Mouse (Mus musculus) urinary bladder, adult 2 months (tissue): ENCODE data around the gene Scfd2. TPM values are rescaled to one million over a fixed set of nuclear protein-coding genes. Genes with fewer than 3 reads are reported as not detected.
A peak's percentile ranks its signal among the peaks of the same experiment; 100 is the strongest.

Experiments used
- DNase-seq: peaks from one replicate; pipeline ENCODE4 v3.0.0; 2022; ENCODE audit warnings: low spot score
- polyA plus RNA-seq: library from polyadenylated mRNA; depleted of rRNA; stranded (reverse); fragments of >200 nt; gene quantifications from 2 replicates; pipeline ENCODE4 v1.2.3, GENCODE M21; 2012

The Scfd2 gene
- polyA plus RNA-seq, 1 experiment, result 9.1 TPM

DNA sequence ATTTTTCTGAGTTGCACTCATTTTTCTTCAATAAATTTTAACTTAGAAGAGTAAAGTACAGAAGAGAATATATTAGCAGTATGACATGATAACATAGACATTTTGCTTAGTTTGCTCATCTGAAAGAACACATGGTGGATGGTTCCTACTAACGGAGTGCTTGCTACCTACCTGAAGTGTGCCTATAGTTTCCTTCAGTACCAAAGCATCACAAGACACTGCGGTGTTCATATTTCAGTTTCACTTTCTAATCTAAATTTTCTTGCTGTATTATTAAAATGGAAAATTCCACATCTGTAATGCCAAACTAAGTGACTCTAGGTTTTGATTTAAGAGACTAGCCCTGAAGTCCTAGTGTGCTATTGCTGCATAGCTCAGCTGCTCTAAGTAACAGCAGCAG is 74.8 kb downstream of the Scfd2 start:
- no peak for DNase-seq

DNA sequence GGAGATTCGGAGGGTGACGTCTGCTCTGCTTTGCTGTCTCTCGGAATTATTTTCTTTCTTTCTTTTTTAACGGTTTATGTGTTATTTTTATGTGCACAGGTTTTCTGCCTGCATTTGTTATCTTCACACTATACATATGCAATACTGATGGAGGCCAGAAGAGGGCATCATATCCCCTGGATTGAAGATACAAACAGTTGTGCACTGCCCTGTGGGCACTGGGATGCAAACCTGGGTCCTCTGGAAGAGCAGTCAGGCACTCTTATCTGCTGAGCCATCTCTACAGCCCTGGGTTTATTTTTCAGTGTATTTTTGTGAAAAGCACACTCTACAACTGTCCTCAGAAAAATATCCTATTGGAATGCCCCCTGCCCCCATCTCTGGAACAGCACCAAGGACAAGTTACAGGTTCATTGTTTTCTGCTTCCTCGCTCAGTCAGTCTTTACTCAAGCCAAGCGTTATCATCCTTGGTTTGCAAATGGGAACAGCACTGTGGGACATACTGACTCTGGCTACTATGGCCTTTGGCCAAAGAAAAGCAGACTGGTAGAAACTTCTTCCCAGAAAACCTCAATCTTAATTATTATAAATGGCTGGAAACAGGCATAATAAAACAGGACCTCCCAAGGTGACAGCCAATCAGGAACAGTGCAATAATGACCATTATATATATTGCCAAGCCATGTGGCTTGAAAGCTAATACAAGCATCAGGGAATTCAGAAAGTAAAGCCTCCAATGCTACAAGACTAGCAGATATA is 75.9 kb downstream of the Scfd2 start:
- DNase-seq, result no peak

DNA sequence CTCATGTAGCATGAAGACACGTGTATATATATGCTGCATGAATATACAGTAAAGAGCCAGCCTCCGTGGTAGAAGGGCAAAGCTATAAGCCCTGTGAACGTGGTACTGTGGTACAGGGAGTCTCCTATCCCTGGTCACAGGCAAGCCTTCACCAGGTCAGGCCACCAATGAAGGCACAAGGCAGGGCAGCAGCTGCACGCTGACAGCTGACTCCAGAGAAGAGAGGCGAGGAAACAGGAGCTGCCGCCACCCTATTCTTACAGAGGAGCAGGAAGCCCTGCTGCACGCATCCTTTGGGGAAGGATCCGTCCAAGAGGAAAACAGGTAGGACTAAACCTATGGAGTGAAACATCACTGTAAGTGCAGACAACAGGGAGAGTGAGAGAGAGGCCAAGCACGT is 76.5 kb downstream of the Scfd2 start:
- DNase-seq, result no peak

DNA sequence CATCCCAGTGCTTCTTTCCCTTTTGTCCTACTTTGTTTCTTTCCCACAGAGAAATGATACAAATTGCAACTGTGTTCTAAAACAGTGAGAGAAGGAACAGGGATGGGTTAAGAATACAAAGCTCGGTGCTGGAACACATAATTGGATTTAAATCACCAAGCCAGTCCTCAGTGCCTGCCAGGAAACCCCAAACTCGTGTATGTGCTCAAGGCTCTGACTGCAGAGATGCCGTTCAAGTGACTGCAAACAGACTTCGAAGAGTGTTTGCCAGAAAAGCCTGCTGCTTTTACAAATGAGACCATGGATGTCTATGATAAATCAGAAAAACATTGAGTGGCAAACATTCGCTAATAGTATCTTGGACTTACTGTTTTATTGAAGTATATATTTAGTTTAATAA is 80.6 kb downstream of the Scfd2 start:
- DNase-seq, result no peak

DNA sequence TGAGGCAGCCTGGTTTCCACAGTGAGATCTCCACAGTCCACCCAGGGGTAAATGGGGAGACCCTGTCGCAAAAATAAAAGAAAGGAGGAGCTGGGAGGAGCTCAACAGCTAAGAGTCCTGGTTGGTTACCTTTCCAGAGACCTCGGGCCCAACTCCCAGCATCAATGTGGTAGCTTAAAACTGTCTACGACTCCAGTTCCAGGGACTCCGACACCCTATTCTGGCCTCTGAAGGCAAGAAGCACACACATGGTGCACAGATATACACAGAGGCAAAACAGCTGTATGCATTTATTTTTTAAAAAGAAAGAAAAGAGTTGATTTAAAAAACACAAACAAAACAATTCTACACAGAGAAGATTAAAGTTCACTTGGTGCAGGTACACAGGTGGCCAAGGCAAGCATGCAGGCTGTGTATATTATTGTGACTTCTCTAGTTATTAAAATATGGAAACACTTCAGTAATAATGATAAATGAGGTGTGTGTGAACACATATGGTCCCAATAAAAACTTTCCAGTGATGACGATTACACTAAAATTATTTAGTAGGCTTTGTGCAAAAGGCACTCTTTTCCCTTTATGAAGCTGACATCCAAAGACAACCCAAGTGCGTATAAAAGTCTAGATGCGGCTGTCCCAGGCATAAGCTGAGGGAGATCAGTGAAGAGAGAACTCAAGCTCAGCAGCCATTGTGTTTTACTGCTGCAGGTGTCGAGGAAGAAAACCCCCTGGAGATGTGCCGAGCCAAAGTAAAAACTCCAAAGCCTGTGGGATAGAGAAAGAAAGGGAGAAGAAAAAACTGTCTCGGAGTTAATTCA is 83.8 kb downstream of the Scfd2 start:
- no peak for DNase-seq

DNA sequence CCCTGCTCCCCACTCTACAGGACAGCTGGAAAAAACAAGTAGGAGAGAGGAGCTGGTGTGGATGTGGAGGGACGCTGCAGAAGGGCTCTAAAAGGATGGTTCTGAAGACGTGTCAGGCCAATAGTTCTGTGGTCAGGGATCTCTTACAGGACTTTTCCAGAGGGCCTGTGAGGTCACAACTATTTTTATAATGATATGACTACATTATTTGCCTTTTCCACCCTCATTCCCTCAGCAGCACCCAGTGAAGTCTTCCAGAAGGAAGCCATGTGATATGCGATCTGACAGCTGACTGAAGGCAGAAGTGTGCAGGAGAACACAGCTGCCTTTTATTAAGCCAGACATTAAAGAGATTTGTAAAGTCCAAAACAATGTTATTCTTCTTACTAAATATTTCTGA is 85.7 kb downstream of the Scfd2 start:
- no peak for DNase-seq

DNA sequence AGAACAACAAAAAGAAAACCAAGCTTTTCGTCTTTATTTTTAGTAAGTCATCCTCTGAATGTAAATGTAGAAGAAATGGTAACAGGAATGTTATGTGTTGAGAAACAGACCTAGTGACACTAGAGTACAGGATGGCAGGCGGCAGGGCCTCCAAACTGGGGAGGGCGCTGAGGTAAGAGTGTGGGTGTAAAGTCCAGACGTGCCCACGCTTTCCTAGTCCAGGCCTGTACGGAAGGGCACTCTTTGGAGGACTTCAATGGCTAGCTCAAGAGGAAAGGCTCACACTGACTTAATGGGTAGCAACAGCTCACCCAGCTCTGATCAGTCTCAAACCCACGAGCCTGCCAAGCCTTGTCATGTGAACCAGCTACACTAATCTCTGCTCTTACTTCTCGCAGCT is 93.2 kb downstream of the Scfd2 start:
- DNase-seq, result no peak

DNA sequence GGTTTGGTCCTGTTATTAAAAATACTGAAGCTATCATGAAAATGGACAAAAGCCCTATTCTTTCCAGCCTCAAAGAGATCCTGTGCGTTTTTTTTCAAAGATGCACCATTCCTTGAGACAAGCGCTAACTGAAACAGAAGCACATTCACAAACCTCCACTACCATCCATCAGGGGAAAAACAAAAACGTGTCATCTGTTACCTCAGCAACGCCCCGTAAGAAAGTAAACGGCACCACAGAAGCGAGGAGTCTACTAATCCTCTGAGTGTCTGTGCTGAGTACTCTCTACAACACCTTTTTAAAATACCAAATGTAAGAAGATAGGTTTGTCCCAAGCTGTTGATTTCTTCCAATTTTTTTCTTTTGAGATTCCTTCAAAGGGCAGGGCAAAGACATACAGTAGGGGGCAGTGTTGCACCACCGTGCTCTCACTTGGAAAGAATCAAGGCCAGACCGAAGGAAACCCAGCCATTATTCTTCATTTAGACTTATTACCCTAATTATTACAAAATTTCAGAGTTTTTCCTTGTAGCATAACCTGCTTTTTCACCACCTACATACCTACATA is 97.9 kb downstream of the Scfd2 start:
- peak; percentile 30 for DNase-seq

DNA sequence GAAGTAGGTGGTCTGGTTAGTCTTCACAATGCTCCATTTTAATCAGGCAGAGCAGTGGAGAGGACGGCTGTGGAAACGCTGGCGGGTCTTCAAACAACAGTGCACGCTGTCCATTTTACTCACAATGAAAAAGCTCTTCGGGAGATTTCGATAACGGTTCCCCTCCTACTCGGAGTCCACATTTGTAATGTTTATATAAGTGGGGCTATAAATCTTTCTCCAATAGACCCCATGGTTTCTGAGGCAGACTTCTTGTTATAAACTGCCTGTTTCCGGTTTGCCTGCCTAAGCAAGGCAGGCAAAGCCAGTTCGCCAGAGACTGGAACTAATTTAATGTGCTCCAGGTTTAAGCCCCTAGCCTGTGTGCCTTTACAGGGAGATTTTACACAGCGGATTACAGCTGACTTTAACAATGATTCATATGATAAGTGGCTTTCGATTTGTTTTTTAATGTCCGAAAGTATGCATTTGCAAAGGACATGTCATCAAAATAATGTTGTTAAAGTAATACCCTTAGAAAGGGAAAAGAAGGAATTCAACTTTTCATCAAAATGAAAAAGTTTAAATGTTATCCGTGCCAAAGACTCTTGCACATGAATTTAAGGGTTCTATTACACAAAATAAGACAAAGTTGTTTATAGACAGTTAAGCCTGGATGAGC is 98.5 kb downstream of the Scfd2 start:
- no peak for DNase-seq

DNA sequence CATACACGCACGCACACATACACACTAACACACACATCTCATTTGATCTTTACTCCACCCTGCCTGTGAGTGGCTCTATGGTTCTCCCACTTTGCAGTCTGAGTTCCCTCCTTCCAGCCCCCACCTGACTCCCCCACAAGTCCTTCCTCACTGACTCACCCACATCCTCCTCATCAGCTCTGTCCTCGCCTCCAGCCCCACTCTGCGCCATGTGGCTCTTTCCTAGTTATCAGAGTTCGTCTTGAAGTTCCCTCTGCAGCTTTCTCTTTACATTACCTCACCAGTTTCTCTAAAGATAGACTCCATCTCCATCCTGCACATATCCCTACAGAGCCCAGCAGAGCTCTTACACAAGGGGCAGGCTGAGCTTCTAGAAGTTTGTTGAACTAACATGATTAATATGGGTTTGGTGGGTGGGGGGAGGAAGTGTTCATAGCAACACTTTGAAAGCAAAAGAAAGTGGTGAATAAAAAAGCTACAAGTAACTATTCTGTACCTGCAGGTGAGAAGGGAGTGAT is 110.9 kb downstream of the Scfd2 start:
- DNase-seq, result no peak

DNA sequence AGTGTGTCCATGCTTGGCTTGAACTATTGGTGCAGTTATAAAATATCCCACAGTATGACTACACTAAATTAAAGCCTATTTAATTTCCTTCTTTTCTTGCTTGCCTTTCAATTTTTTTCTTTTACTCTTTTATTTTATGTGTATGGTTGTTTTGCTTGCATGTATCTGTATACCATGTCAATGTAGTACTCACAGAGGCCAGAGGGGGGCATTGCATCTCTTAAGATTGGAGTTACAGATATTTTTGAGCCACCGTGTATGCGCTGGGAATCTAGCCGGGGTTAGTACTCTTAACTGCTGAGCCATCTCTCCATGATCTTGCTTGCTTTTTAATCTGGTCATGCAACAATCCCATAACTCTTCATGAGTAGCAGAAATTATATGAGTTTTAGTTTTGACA is 119.0 kb downstream of the Scfd2 start:
- no peak for DNase-seq

DNA sequence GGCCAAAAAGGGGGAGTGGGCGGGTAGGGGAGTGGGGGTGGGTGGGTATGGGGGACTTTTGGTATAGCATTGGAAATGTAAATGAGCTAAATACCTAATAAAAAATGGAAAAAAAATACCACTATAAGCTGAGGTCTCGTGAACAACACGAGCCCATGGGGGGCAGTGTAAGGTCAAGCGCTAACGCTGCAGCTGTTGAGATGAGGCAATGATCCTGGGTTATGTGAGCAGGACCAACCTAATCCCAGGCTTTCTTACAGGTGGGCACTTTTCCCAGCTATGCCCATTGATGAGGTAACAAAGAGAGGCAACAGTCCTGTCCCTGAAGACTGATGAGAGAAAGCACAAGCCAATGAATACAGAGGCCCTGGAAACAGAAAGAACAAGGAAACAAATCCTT is 126.7 kb downstream of the Scfd2 start:
- no peak for DNase-seq

DNA sequence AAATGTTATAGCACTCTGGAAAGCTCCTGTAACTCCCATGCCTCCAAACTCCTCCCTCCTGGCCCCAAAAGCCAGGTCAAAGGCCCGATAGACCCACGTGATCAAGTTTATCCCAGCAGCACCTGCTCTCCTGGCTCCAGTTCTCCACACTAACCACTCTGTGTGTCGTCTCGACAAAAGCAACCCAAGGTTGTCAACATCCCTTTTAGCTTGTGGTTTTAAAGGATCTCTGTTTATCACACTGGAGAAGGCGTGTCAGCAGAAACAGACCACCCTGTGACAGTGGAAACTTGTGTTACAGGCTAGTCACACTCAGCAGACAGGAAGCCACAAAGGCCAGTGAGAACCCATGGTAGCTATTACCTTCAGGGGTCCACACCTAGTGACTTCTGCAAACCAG is 127.5 kb downstream of the Scfd2 start:
- no peak for DNase-seq

DNA sequence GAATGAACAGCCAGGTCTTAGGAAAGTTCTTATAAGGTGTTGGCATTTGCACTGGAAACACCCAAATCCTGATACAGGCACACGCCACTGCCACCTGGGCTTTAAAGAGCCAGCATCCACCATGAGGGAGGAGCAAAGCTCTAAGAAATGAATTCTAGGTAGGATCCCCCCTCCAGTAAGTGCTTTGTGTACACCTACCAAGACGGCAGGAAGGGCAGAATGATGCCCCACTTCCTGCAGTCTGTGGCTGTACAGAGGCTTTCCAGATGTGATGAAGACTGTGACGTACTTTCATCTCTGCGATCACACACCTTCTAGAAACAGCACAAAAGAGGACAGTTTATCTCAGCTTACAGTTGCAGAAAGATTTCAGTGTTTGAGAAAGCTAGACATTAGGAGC is 128.9 kb downstream of the Scfd2 start:
- DNase-seq, result no peak

DNA sequence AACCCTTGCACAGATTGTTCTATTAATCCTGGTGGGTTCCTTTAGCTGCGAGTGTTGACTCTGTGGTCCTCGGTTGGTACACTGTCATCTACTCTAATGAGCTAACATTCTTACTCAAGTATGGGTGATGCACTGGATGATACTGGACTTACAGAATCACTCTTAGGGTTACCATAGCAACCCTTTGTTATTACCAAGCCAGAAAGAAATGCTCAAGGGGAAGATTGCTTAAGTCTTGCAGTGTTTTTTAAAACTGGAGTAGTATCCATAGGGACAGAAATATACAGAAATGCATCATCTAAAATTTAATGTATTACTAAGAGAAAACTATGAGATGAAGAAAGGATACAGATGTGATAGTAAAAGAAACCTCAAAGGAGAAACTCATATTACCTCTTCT is 139.8 kb downstream of the Scfd2 start:
- DNase-seq, result no peak

DNA sequence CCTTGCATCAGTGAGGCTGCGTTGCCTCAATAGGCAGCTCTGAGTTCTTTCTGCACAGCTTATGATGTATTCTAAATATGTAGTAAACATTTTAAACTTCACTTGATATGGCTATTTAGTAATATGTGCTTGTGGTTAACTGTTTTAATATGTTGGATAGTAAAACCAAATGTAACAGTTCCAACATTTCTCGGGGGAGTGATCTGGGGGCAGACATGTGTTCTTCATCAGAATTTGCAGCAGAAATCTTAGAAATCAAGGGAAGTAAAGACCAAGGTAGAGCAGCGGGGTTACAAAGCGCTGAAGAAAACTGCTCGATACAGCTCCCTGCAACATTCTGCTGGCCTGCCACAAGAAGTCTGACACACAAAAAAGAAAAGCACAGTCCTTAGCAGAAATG is 140.2 kb downstream of the Scfd2 start:
- DNase-seq, result no peak

DNA sequence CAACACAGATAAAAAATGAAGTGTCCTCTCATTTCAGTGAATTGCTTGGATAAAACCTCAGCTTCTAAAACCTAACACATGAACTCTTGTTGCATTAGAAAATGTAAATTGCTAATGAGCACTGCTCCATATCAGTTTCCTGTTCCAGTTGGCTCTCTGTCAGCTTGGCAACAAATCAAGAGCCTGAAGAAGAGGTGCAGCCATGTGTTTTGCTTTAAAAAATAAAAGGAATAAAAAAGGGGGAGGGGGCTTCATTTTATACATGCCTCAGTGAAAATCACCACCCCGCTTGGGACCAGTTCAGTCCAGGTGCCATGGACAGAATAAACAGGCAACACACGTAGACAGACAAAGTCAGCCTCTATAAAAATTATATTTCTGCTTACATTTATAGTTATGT is 142.7 kb downstream of the Scfd2 start:
- no peak for DNase-seq

DNA sequence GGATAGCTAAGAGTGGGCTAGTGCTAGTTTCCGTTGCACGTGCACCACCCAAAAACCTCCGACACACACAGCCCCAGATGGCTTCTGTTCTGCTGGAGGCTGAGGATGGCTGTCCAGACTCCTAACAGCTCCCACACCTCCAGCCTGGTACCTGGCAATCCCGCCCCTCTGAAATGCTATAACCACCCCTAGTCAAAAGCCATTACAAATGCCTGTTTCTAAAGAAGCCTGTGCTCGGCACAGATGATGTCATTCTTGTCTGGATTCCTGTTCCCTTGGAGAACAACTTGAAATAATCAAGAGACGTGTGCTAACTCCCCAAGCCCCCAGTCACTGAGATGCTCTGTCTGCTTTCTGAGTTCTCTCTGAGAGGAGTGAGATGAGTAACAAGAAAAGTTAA is 143.5 kb downstream of the Scfd2 start:
- DNase-seq, result no peak

DNA sequence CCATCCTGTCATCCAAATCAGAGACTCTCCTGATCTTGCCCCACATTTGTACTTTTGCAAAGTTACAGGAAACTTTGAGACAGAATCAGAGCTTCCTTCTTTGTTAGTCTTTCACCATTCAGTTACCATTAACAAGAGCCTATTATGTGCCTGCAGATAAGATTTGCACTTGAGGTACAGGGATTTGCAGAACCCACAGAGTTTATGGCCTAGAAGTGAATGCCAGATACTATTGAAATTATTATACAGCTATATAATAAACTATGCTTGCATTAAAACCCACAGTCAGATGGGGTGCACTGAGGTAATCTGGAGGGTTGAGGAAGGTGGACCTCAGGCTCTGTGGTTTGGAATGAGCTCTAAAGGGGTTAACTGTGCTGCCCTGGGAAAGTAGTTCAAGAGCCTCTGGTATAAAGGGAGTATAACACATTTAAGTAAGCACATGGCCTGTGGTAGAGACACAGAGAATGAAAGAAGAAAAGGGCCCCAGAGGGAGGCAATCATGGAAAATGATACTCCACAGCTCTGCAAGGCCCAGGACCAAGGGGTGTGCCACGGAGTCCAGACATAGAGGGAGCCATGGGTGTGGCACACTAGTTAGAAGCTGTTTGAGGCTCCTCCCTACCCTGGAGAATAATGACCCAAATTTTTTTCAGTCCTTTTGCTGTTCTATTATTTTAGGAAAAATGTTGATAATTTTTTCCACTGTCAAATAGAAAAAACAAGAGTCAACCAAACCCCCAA is 144.2 kb downstream of the Scfd2 start:
- DNase-seq, result no peak

DNA sequence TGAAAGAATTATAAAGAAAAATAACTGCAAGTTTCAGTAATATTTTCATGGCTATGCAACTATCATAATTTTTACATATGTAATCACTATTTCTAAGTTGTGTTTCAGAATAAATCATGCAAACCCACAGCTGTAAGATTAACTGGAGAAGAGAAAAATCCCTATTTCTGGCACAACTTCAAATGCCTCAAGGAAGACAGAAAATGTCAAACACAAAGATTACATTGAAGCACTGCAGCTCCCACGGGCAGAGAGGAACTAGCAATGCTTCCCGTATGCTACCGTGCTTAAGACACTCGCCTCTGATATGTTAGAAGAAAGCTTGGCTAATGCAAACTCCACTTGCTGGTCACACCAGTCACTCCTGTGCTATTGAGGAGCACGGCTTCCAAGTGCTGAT is 151.5 kb downstream of the Scfd2 start:
- DNase-seq, result no peak

DNA sequence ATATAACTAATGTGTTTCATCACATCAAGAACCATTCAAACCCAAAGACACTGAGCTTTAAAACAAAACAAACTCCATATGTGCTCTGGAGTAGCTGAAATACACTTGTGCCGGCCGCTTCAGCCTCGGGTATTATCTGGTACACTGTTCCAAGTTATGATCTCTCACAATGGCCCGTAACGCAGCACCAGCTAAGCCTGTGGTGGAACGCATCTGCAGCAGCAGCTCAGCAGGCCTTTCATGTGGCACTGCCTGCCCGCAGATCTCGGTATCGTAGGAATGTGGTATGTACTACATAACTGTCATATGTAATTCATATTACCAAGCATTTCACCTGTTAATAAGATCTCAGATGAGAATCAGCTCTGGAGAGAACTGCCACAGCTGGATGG is 164.9 kb downstream of the Scfd2 start:
- DNase-seq, result no peak
